8 mouse cellular contexts compared by ENCODE assay signal in the genomic region with DNA sequence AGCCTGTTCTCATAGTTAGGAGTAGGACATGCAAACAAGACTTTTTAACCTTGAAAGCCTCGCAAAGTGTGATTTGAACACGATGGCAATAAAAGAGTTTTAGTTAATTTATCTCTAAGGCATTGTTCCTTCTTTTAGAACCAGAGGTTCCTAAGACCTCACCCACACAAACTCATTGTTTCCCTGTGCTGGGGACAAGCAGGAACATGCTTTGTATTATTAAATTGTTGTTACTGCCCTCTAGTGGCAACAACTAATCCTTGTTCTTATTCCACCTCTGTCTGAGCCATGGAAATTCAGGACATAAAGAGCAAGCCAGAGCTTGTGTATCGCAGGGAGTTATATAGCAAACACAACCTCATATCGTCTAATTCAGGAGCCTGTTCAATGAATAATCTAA.
DNase-seq lines count a peak whose midpoint lies in the region; ATAC-seq lines count a peak whose summit lies in the region.

No protein-coding gene starts in this region.

- WGBS in embryonic facial prominence, embryonic 14.5 days = 31% methylated on average over 4 of the region's 4 CpGs
- WGBS in hindbrain, embryonic 14.5 days = 21% methylated on average over 4 of the region's 4 CpGs
- 26% methylated on average over 4 of the region's 4 CpGs for WGBS in limb, embryonic 13.5 days
- 9% methylated on average over 4 of the region's 4 CpGs for WGBS in neural tube, embryonic 14.5 days

- no peak overlapping the region for H3K4me2 ChIP-seq in embryonic facial prominence, embryonic 14.5 days (ENCODE audit: low read depth, low read length)
- no peak overlapping the region for H3K4me2 ChIP-seq in hindbrain, embryonic 14.5 days (replicated peaks)
- no peak overlapping the region for H3K4me2 ChIP-seq in limb, embryonic 13.5 days (replicated peaks)
- no peak overlapping the region for H3K4me2 ChIP-seq in neural tube, embryonic 14.5 days (ENCODE audit: low read depth, low read length)

- no peaks in the 10 kb centered on the region for H3K36me3 ChIP-seq in embryonic facial prominence, embryonic 14.5 days (ENCODE audit: control insufficient read depth, insufficient read depth, low read length)
- no peaks in the 10 kb centered on the region for H3K36me3 ChIP-seq in hindbrain, embryonic 14.5 days (replicated peaks; ENCODE audit: control insufficient read depth, insufficient read depth)
- H3K36me3 ChIP-seq in limb, embryonic 13.5 days = no peaks in the 10 kb centered on the region
- H3K36me3 ChIP-seq in neural tube, embryonic 14.5 days (ENCODE audit: control insufficient read depth, insufficient read depth, low read length) = no peaks in the 10 kb centered on the region

- 0 out of 2 replicates have a peak, but pooled peaks cover 4% of the 10 kb centered on the region for H3K4me1 ChIP-seq in embryonic facial prominence, embryonic 14.5 days (ENCODE audit: control insufficient read depth, insufficient read depth, low read length)
- H3K4me1 ChIP-seq in hindbrain, embryonic 14.5 days (replicated peaks; ENCODE audit: control insufficient read depth, insufficient read depth, low read length) = peaks cover 24% of the 10 kb centered on the region
- H3K4me1 ChIP-seq in limb, embryonic 13.5 days = peaks cover 14% of the 10 kb centered on the region; the same call in 1 of the 2 replicates
- peaks cover 12% of the 10 kb centered on the region; the same call in 1 of the 2 replicates for H3K4me1 ChIP-seq in neural tube, embryonic 14.5 days (ENCODE audit: control insufficient read depth, insufficient read depth, low read length)

- H3K27ac ChIP-seq in embryonic facial prominence, embryonic 14.5 days (replicated peaks; ENCODE audit: low read depth, low read length) = no peak overlapping the region
- 0 out of 2 replicates have a peak overlapping the region, but pooled peaks have one; percentile 10 for H3K27ac ChIP-seq in hindbrain, embryonic 14.5 days
- H3K27ac ChIP-seq in limb, embryonic 13.5 days = no peak overlapping the region
- H3K27ac ChIP-seq in neural tube, embryonic 14.5 days (ENCODE audit: low read depth, low read length) = peak overlapping the region; percentile 44; the same call in 1 of the 2 replicates

- no peak overlapping the region for H3K4me3 ChIP-seq in embryonic facial prominence, embryonic 14.5 days (ENCODE audit: low read depth, low read length)
- no peak overlapping the region for H3K4me3 ChIP-seq in hindbrain, embryonic 14.5 days (replicated peaks; ENCODE audit: low read length)
- H3K4me3 ChIP-seq in limb, embryonic 13.5 days = no peak overlapping the region
- H3K4me3 ChIP-seq in neural tube, embryonic 14.5 days (ENCODE audit: low read depth, low read length) = no peak overlapping the region

- ATAC-seq in embryonic facial prominence, embryonic 14.5 days (ENCODE audit: low read depth) = peak; percentile 83; the same call in 1 of the 2 replicates
- peak; percentile 62; the same call in 1 of the 2 replicates for ATAC-seq in hindbrain, embryonic 14.5 days (ENCODE audit: low FRiP score)
- peak; percentile 66; the same call in 1 of the 2 replicates for ATAC-seq in limb, embryonic 13.5 days (ENCODE audit: low FRiP score, low read depth)
- ATAC-seq in neural tube, embryonic 14.5 days (ENCODE audit: low read depth) = peak; percentile 86

- no peak overlapping the region for H3K9ac ChIP-seq in embryonic facial prominence, embryonic 14.5 days (ENCODE audit: low read depth, low read length)
- no peak overlapping the region for H3K9ac ChIP-seq in hindbrain, embryonic 14.5 days
- no peak overlapping the region for H3K9ac ChIP-seq in limb, embryonic 13.5 days
- H3K9ac ChIP-seq in neural tube, embryonic 14.5 days (replicated peaks; ENCODE audit: low read depth, low read length) = no peak overlapping the region

- peak; percentile 41 for DNase-seq in ovary, postnatal 14 days (ENCODE audit: low spot score)
- DNase-seq in ovary, postnatal 36 days (ENCODE audit: low spot score) = no peak
- peak; percentile 83 for DNase-seq in adipocyte (ENCODE audit: low spot score)
- DNase-seq in embryonic facial prominence, embryonic 14.5 days (ENCODE audit: low spot score) = peak; percentile 91
- peak; percentile 86 for DNase-seq in hindbrain, embryonic 14.5 days (ENCODE audit: low spot score)
- no peak for DNase-seq in thymus, postnatal 4 days

- H3K9me3 ChIP-seq in embryonic facial prominence, embryonic 14.5 days (ENCODE audit: control insufficient read depth, low read length) = no peaks in the 10 kb centered on the region
- no peaks in the 10 kb centered on the region for H3K9me3 ChIP-seq in hindbrain, embryonic 14.5 days (ENCODE audit: control insufficient read depth, low read length)
- H3K9me3 ChIP-seq in limb, embryonic 13.5 days = no peaks in the 10 kb centered on the region
- no peaks in the 10 kb centered on the region for H3K9me3 ChIP-seq in neural tube, embryonic 14.5 days (ENCODE audit: control insufficient read depth, low read length)

- no peaks in the 10 kb centered on the region for H3K27me3 ChIP-seq in embryonic facial prominence, embryonic 14.5 days (replicated peaks; ENCODE audit: control insufficient read depth, insufficient read depth, low read length)
- H3K27me3 ChIP-seq in hindbrain, embryonic 14.5 days (ENCODE audit: control insufficient read depth, insufficient read depth, low read length) = no peaks in the 10 kb centered on the region
- no peaks in the 10 kb centered on the region for H3K27me3 ChIP-seq in limb, embryonic 13.5 days
- H3K27me3 ChIP-seq in neural tube, embryonic 14.5 days (ENCODE audit: control insufficient read depth, insufficient read depth, low read length) = no peaks in the 10 kb centered on the region

Comparison
In these comparisons a context has a peak if more than half of its experiments do, and no peak if none do; other contexts are left out.
1. DNase-seq: peak in ovary, postnatal 14 days (single experiment), adipocyte (single experiment), embryonic facial prominence, embryonic 14.5 days (single experiment) and hindbrain, embryonic 14.5 days (single experiment); none in ovary, postnatal 36 days (single experiment) and thymus, postnatal 4 days (single experiment).
2. H3K27ac ChIP-seq: peak in hindbrain, embryonic 14.5 days (single experiment) and neural tube, embryonic 14.5 days (single experiment); none in embryonic facial prominence, embryonic 14.5 days (single experiment) and limb, embryonic 13.5 days (single experiment).
3. Peak in every context shown above with its lines, with median percentiles within 50 percentile points of each other: ATAC-seq.